ENCODE assay signal across 29 mouse cellular contexts in the genomic region with DNA sequence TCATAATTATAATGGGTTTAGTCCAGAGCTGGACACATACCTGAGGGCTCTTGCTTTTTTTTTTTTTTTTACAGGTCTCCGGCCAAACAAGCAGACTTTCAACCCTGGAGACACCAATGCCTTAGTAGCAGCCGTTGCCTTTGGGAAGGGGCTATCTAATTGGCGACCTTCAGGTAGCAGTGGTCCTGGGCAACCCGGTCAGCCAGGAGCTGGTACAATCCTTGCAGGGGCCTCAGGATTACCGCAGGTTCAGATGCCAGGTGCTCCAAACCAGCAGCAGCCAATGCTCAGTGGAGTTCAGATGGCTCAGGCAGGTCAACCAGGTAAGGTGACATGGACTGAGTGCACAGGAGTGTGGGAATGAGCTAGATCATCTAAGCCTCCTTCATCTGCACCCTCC. TPM values are rescaled to one million over a fixed set of nuclear protein-coding genes. Genes with fewer than 3 reads are reported as not detected.
DNase-seq lines count a peak whose midpoint lies in the region; ATAC-seq lines count a peak whose summit lies in the region.
"Had no signal": no experiment of that assay in that cellular context is flagged by ENCODE, and none has a peak within 500 bp of the region (broad histone marks: within the 10 kb centered on the region; RNA-seq: fewer than 3 reads in every experiment).

No protein-coding gene starts in this region.

- H3K36me3 ChIP-seq in midbrain, embryonic 11.5 days (ENCODE audit: control insufficient read depth, insufficient read depth, low read length): peaks cover 21% of the 10 kb centered on the region
- peaks cover 52% of the 10 kb centered on the region for H3K36me3 ChIP-seq in midbrain, embryonic 15.5 days (replicated peaks)

- H3K27ac ChIP-seq in midbrain, embryonic 11.5 days (ENCODE audit: low read depth, low read length): no peak overlapping the region
- H3K27ac ChIP-seq in midbrain, embryonic 15.5 days: no peak overlapping the region
- H3K27ac ChIP-seq: embryonic facial prominence, embryonic 10.5 days; embryonic facial prominence, embryonic 13.5 days; forebrain, embryonic 12.5 days; forebrain, embryonic 15.5 days; heart, adult 2 months; heart, embryonic 10.5 days; heart, embryonic 13.5 days; hindbrain, embryonic 15.5 days had no signal

- no peaks in the 10 kb centered on the region for H3K27me3 ChIP-seq in midbrain, embryonic 11.5 days (ENCODE audit: control insufficient read depth, insufficient read depth, low read length)
- H3K27me3 ChIP-seq in midbrain, embryonic 15.5 days (replicated peaks): no peaks in the 10 kb centered on the region
- H3K27me3 ChIP-seq: CH12.LX; embryonic facial prominence, embryonic 13.5 days; forebrain, embryonic 12.5 days; forebrain, embryonic 15.5 days; heart, embryonic 13.5 days; hindbrain, embryonic 15.5 days; Patski had no signal

- no peak overlapping the region for H3K4me3 ChIP-seq in midbrain, embryonic 11.5 days (ENCODE audit: low read depth, low read length)
- no peak overlapping the region for H3K4me3 ChIP-seq in midbrain, embryonic 15.5 days
- H3K4me3 ChIP-seq: embryonic facial prominence, embryonic 10.5 days; embryonic facial prominence, embryonic 13.5 days; erythroblast, embryonic 14.5 days; forebrain, embryonic 12.5 days; forebrain, embryonic 15.5 days; heart, adult 2 months; heart, embryonic 10.5 days; heart, embryonic 13.5 days; hindbrain, embryonic 15.5 days had no signal

- H3K4me1 ChIP-seq in midbrain, embryonic 11.5 days (ENCODE audit: control insufficient read depth, insufficient read depth, low read length): peaks cover 9% of the 10 kb centered on the region
- H3K4me1 ChIP-seq in midbrain, embryonic 15.5 days: peaks cover 9% of the 10 kb centered on the region

- WGBS in midbrain, embryonic 11.5 days: 87% methylated on average over 5 of the region's 5 CpGs
- WGBS in midbrain, embryonic 15.5 days: 94% methylated on average over 5 of the region's 5 CpGs

- ATAC-seq in midbrain, embryonic 11.5 days (ENCODE audit: low FRiP score): no peak
- no peak for ATAC-seq in midbrain, embryonic 15.5 days (replicated peaks)
- ATAC-seq: forebrain, embryonic 15.5 days; intestine, postnatal 0 days; Patski had no signal

- H3K9ac ChIP-seq in midbrain, embryonic 11.5 days (ENCODE audit: low read length): no peak overlapping the region
- H3K9ac ChIP-seq in midbrain, embryonic 15.5 days: no peak overlapping the region
- H3K9ac ChIP-seq: embryonic facial prominence, embryonic 13.5 days; forebrain, embryonic 12.5 days; forebrain, embryonic 15.5 days; heart, embryonic 13.5 days; hindbrain, embryonic 15.5 days had no signal

- H3K9me3 ChIP-seq in midbrain, embryonic 11.5 days (ENCODE audit: control insufficient read depth, low read length): no peaks in the 10 kb centered on the region
- no peaks in the 10 kb centered on the region for H3K9me3 ChIP-seq in midbrain, embryonic 15.5 days
- H3K9me3 ChIP-seq: embryonic facial prominence, embryonic 10.5 days; embryonic facial prominence, embryonic 13.5 days; forebrain, embryonic 12.5 days; forebrain, embryonic 15.5 days; G1E; heart, embryonic 10.5 days; heart, embryonic 13.5 days; hindbrain, embryonic 15.5 days had no signal

- no peak overlapping the region for H3K4me2 ChIP-seq in midbrain, embryonic 11.5 days
- no peak overlapping the region for H3K4me2 ChIP-seq in midbrain, embryonic 15.5 days
- H3K4me2 ChIP-seq: embryonic facial prominence, embryonic 13.5 days; forebrain, embryonic 12.5 days; forebrain, embryonic 15.5 days; heart, embryonic 13.5 days; hindbrain, embryonic 15.5 days had no signal

- peak; percentile 53 for DNase-seq in cerebellum, adult 11-12 months
- DNase-seq in cerebellum, postnatal 4 days (ENCODE audit: low spot score in 2 of 2): no peak
- DNase-seq in midbrain, embryonic 11.5 days (ENCODE audit: low spot score, missing footprints): peak; percentile 69
- peak; percentile 33 to 41 for DNase-seq in cerebellum, postnatal 10 days
- peak; percentile 34 to 38 for DNase-seq in cerebellum, postnatal 36 days
- DNase-seq in spleen, postnatal 4 days (ENCODE audit: low spot score in 2 of 2): no peak
- no peak for DNase-seq in lung, adult 18-20 months
- DNase-seq: adrenal gland, postnatal 14 days; B cell, adult 2 months; embryo, embryonic 11 days; gastrocnemius, postnatal 10 days; gastrocnemius, postnatal 36 days; heart, adult 2 months; heart, postnatal 14 days; heart, postnatal 4 days; kidney, adult 2 months had no signal

RNA-seq across cellular contexts. Expression of gene Med8, which starts 4.4 kb away (rescaled TPM):
- 166 and 176 TPM in 2 replicates for polyA plus RNA-seq in midbrain, embryonic 11.5 days (2014; fragmentation: Nextera tagmentation; extraction: Ambion mirVana)
- polyA plus RNA-seq in midbrain, embryonic 15.5 days (2015; fragmentation: Nextera tagmentation; extraction: Ambion mirVana): 96.5 and 96.7 TPM in 2 replicates

RNA-seq across cellular contexts. Expression of gene Szt2, which starts 4.5 kb away (rescaled TPM):
- polyA plus RNA-seq in midbrain, embryonic 11.5 days (2014; fragmentation: Nextera tagmentation; extraction: Ambion mirVana): 7.8 and 8.2 TPM in 2 replicates
- 11.1 and 11.5 TPM in 2 replicates for polyA plus RNA-seq in midbrain, embryonic 15.5 days (2015; fragmentation: Nextera tagmentation; extraction: Ambion mirVana)

RNA-seq across cellular contexts. Expression of gene Elovl1, which starts 14.3 kb away (rescaled TPM):
- polyA plus RNA-seq in midbrain, embryonic 11.5 days (2014; fragmentation: Nextera tagmentation; extraction: Ambion mirVana): 35.6 and 36.9 TPM in 2 replicates
- 30.7 and 31.4 TPM in 2 replicates for polyA plus RNA-seq in midbrain, embryonic 15.5 days (2015; fragmentation: Nextera tagmentation; extraction: Ambion mirVana)

RNA-seq across cellular contexts. Expression of gene Cdc20, which starts 23.6 kb away (rescaled TPM):
- 305 and 337 TPM in 2 replicates for polyA plus RNA-seq in midbrain, embryonic 11.5 days (2014; fragmentation: Nextera tagmentation; extraction: Ambion mirVana)
- 35.5 and 48.3 TPM in 2 replicates for polyA plus RNA-seq in midbrain, embryonic 15.5 days (2015; fragmentation: Nextera tagmentation; extraction: Ambion mirVana)

RNA-seq across cellular contexts. Expression of gene Mpl, which starts 43.8 kb away (rescaled TPM):
- 1.4 and 1.6 TPM in 2 replicates for polyA plus RNA-seq in midbrain, embryonic 11.5 days (2014; fragmentation: Nextera tagmentation; extraction: Ambion mirVana)
- 0.13 and 0.14 TPM in 2 replicates for polyA plus RNA-seq in midbrain, embryonic 15.5 days (2015; fragmentation: Nextera tagmentation; extraction: Ambion mirVana)
- polyA plus RNA-seq: Patski had no signal

Comparison
In these comparisons a context has a peak if more than half of its experiments do, and no peak if none do; other contexts are left out.
1. DNase-seq: peak in cerebellum, adult 11-12 months (single experiment), midbrain, embryonic 11.5 days (single experiment), cerebellum, postnatal 10 days (2 of 2) and cerebellum, postnatal 36 days (2 of 2); none in cerebellum, postnatal 4 days (0 of 2), spleen, postnatal 4 days (0 of 2) and lung, adult 18-20 months (0 of 2).